In genomic region chr5:140703480-140704377, GRCm38 (mm10) we compare ENCODE assay signal across 8 mouse cellular contexts. TPM values are rescaled to one million over a fixed set of nuclear protein-coding genes. Genes with fewer than 3 reads are reported as not detected.
A peak's percentile ranks its signal among the peaks of the same experiment; 100 is the strongest.
DNase-seq lines count a peak whose midpoint lies in the region; ATAC-seq and TF ChIP-seq lines count a peak whose summit lies in the region.

No protein-coding gene starts in this region.

- no peaks in the 10 kb centered on the region for H3K36me3 ChIP-seq in forebrain, embryonic 11.5 days (ENCODE audit: control insufficient read depth, insufficient read depth, low read length)
- peaks cover 2% of the 10 kb centered on the region; the same call in 1 of the 2 replicates for H3K36me3 ChIP-seq in limb, embryonic 11.5 days (ENCODE audit: control insufficient read depth, insufficient read depth, low read length)

- H3K4me1 ChIP-seq in forebrain, embryonic 11.5 days (replicated peaks; ENCODE audit: control insufficient read depth, insufficient read depth, low read length), result peaks cover 13% of the 10 kb centered on the region
- H3K4me1 ChIP-seq in limb, embryonic 11.5 days (ENCODE audit: control insufficient read depth, insufficient read depth, low read length), result peaks cover 10% of the 10 kb centered on the region
- peaks cover 23% of the 10 kb centered on the region for H3K4me1 ChIP-seq in olfactory bulb, adult 2 months (ENCODE audit: control insufficient read depth, insufficient read depth, low read length)

- H3K4me3 ChIP-seq in forebrain, embryonic 11.5 days (ENCODE audit: low read depth, low read length), result peak overlapping the region; percentile 65; the same call in 1 of the 2 replicates
- peak overlapping the region; percentile 53; the same call in 1 of the 2 replicates for H3K4me3 ChIP-seq in limb, embryonic 11.5 days (ENCODE audit: low read depth, low read length)
- peak overlapping the region; percentile 69; the same call in 1 of the 2 replicates for H3K4me3 ChIP-seq in olfactory bulb, adult 2 months (ENCODE audit: insufficient read depth, low read depth, low read length)

- 38% methylated on average over 17 of the region's 17 CpGs for WGBS in forebrain, embryonic 11.5 days
- WGBS in limb, embryonic 11.5 days, result 40% methylated on average over 16 of the region's 17 CpGs
- 39% methylated on average over 17 of the region's 17 CpGs for WGBS in olfactory bulb, adult 2 months

- peak; percentile 28 for DNase-seq in kidney, adult 9 months
- no peak for DNase-seq in kidney, postnatal 4 days
- peak; percentile 30 for DNase-seq in MEL-GATA-1-ER (ENCODE audit: extremely low read depth, low read depth)
- peak; percentile 55 for DNase-seq in forebrain, embryonic 11.5 days (ENCODE audit: low spot score)
- DNase-seq in limb, embryonic 11.5 days (ENCODE audit: low spot score), result no peak
- DNase-seq in layer of hippocampus, postnatal 25 days (ENCODE audit: extremely low spot score in 1 of 2, low spot score in 1 of 2), result no peak

- H3K27ac ChIP-seq in forebrain, embryonic 11.5 days (ENCODE audit: low read depth, low read length), result no peak overlapping the region
- H3K27ac ChIP-seq in limb, embryonic 11.5 days (replicated peaks; ENCODE audit: low read depth, low read length), result peak overlapping the region; percentile 82; the same call in 1 of the 2 replicates
- peak overlapping the region; percentile 98; the same call in 1 of the 2 replicates for H3K27ac ChIP-seq in olfactory bulb, adult 2 months (ENCODE audit: insufficient read depth, low read depth, low read length)

- TF ChIP-seq POLR2A in olfactory bulb, adult 2 months (IDR thresholded peaks at IDR 0.05; ENCODE audit: insufficient read depth, low read depth, low read length), result no peak

- H3K9me3 ChIP-seq in forebrain, embryonic 11.5 days (ENCODE audit: control insufficient read depth, low read length), result no peaks in the 10 kb centered on the region
- no peaks in the 10 kb centered on the region for H3K9me3 ChIP-seq in limb, embryonic 11.5 days (ENCODE audit: control insufficient read depth, low read length)

- no peak for TF ChIP-seq CTCF in olfactory bulb, adult 2 months (IDR thresholded peaks at IDR 0.05; ENCODE audit: insufficient read depth, low read depth, low read length)

- no peak overlapping the region for H3K9ac ChIP-seq in forebrain, embryonic 11.5 days (ENCODE audit: low read length)
- no peak overlapping the region for H3K9ac ChIP-seq in limb, embryonic 11.5 days (ENCODE audit: low read length)

- H3K27me3 ChIP-seq in forebrain, embryonic 11.5 days (ENCODE audit: control insufficient read depth, insufficient read depth, low read length), result no peaks in the 10 kb centered on the region
- H3K27me3 ChIP-seq in limb, embryonic 11.5 days (ENCODE audit: control insufficient read depth, insufficient read depth, low read length), result no peaks in the 10 kb centered on the region

- ATAC-seq in forebrain, embryonic 11.5 days (replicated peaks; ENCODE audit: low FRiP score), result no peak
- ATAC-seq in limb, embryonic 11.5 days (ENCODE audit: insufficient number of reproducible peaks, low FRiP score, low TSS enrichment, low read depth), result no peak
- no peak for ATAC-seq in erythroid progenitor cell, adult 5-6 weeks (replicated peaks; ENCODE audit: low FRiP score, poor library complexity, severe bottlenecking)

- H3K4me2 ChIP-seq in forebrain, embryonic 11.5 days (ENCODE audit: low read depth, low read length, severe bottlenecking), result peak overlapping the region; percentile 48
- peak overlapping the region; percentile 39; the same call in 1 of the 2 replicates for H3K4me2 ChIP-seq in limb, embryonic 11.5 days (ENCODE audit: low read depth, severe bottlenecking)

RNA-seq across cellular contexts. Expression of gene Brat1, which starts 1.1 kb away (rescaled TPM):
- 17.0 and 17.1 TPM in 2 replicates for polyA plus RNA-seq in forebrain, embryonic 11.5 days (2014; fragmentation: Nextera tagmentation; extraction: Ambion mirVana)
- 11.7 and 12.0 TPM in 2 replicates for polyA plus RNA-seq in limb, embryonic 11.5 days (2014; fragmentation: Nextera tagmentation; extraction: Ambion mirVana)
- not detected in 2 replicates for polyA plus RNA-seq in olfactory bulb, adult 2 months (2012; ENCODE audit: insufficient read depth, insufficient read length, low replicate concordance, missing spikeins)
- 10 to 100 TPM; 20.5 to 24.4 TPM for total RNA-seq in layer of hippocampus, postnatal 25 days (2021)
- total RNA-seq in erythroid progenitor cell, adult 5-6 weeks (2015; ENCODE audit: low replicate concordance), result 0.84 and 2.2 TPM in 2 replicates
- 1.9 and 2.0 TPM in 2 replicates for total RNA-seq in erythroid progenitor cell, adult 5-6 weeks (2017; ENCODE audit: low replicate concordance)

RNA-seq across cellular contexts. Expression of gene Iqce, which starts 1.6 kb away (rescaled TPM):
- polyA plus RNA-seq in forebrain, embryonic 11.5 days (2014; fragmentation: Nextera tagmentation; extraction: Ambion mirVana), result 28.6 and 31.0 TPM in 2 replicates
- 15.1 and 22.7 TPM in 2 replicates for polyA plus RNA-seq in limb, embryonic 11.5 days (2014; fragmentation: Nextera tagmentation; extraction: Ambion mirVana)
- not detected in 2 replicates for polyA plus RNA-seq in olfactory bulb, adult 2 months (2012; ENCODE audit: insufficient read depth, insufficient read length, low replicate concordance, missing spikeins)
- 10 to 100 TPM; 38.5 to 60.6 TPM for total RNA-seq in layer of hippocampus, postnatal 25 days (2021)
- 1.7 and 2.5 TPM in 2 replicates for total RNA-seq in erythroid progenitor cell, adult 5-6 weeks (2015; ENCODE audit: low replicate concordance)
- 3.3 and 6.2 TPM in 2 replicates for total RNA-seq in erythroid progenitor cell, adult 5-6 weeks (2017; ENCODE audit: low replicate concordance)

RNA-seq across cellular contexts. Expression of gene Amz1, which starts 20.2 kb away (rescaled TPM):
- polyA plus RNA-seq in forebrain, embryonic 11.5 days (2014; fragmentation: Nextera tagmentation; extraction: Ambion mirVana), result 0.93 and 0.96 TPM in 2 replicates
- polyA plus RNA-seq in limb, embryonic 11.5 days (2014; fragmentation: Nextera tagmentation; extraction: Ambion mirVana), result 0.52 and 0.71 TPM in 2 replicates
- not detected in 2 replicates for polyA plus RNA-seq in olfactory bulb, adult 2 months (2012; ENCODE audit: insufficient read depth, insufficient read length, low replicate concordance, missing spikeins)
- total RNA-seq in layer of hippocampus, postnatal 25 days (2021), result 10 to 100 TPM; 16.0 to 16.5 TPM
- total RNA-seq in erythroid progenitor cell, adult 5-6 weeks (2015; ENCODE audit: low replicate concordance), result 2.2 TPM in 1 of 2 replicates, not detected in the other
- total RNA-seq in erythroid progenitor cell, adult 5-6 weeks (2017; ENCODE audit: low replicate concordance), result 0.13 and 1.2 TPM in 2 replicates

RNA-seq across cellular contexts. Expression of gene Ttyh3, which starts 54.9 kb away (rescaled TPM):
- polyA plus RNA-seq in forebrain, embryonic 11.5 days (2014; fragmentation: Nextera tagmentation; extraction: Ambion mirVana), result 83.3 and 91.5 TPM in 2 replicates
- polyA plus RNA-seq in limb, embryonic 11.5 days (2014; fragmentation: Nextera tagmentation; extraction: Ambion mirVana), result 51.4 and 58.3 TPM in 2 replicates
- not detected in 2 replicates for polyA plus RNA-seq in olfactory bulb, adult 2 months (2012; ENCODE audit: insufficient read depth, insufficient read length, low replicate concordance, missing spikeins)
- total RNA-seq in layer of hippocampus, postnatal 25 days (2021), result 100 to 1,000 TPM; 247 to 262 TPM
- total RNA-seq in erythroid progenitor cell, adult 5-6 weeks (2015; ENCODE audit: low replicate concordance), result 21.8 and 26.7 TPM in 2 replicates
- total RNA-seq in erythroid progenitor cell, adult 5-6 weeks (2017; ENCODE audit: low replicate concordance), result 21.2 and 23.2 TPM in 2 replicates

Comparison
In these comparisons a context has a peak if more than half of its experiments do, and no peak if none do; other contexts are left out.
1. DNase-seq: peak in kidney, adult 9 months (single experiment), MEL-GATA-1-ER (single experiment) and forebrain, embryonic 11.5 days (single experiment); none in kidney, postnatal 4 days (0 of 2), limb, embryonic 11.5 days (single experiment) and layer of hippocampus, postnatal 25 days (0 of 2).
2. Peak in every context shown above with its lines, with median percentiles within 50 percentile points of each other: H3K4me3 ChIP-seq.